Mouse (Mus musculus): ENCODE measurements around the gene Tmem230.
"Not testable (repeated sequence)": the region's sequence is repeated elsewhere in the genome, so short reads cannot be mapped to it uniquely, and the experiment has no call there.

Tmem230 gene

GRCm38 (mm10) chr2:132272694-132273389, 25.2 kb upstream of the Tmem230 start:
- no peak for DNase-seq

DNA sequence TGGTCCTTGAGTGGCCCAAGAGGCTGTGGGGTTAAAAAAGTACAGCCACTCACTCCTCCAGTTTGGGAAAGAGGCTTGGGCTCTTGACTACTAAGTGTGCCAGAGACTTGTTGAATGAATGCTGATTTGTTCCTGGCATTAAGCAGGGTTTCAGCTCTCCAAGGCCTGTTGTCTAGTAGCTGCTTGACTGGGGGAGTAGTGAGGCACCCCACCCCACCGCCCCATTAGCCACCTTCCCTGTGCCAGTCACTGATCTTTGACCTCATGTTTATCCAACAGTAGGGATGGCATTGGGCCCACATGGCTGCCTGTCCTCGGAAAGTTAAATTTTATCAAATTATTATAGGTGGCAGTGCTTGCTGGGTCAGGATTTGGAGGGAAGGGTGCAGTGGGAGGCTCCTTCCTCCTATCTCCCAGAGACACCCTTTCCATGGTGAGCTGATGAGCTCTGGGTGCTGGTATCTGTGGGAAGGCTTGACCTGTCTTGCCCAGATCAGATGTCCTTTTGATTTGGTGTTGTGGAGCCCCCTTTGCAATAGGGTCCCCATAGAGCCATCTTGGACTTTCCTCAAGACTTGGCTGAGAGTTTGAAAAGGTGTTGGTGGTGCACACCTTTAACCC, 22.8 kb upstream of the Tmem230 start:
- DNase-seq: peak; percentile 81

DNA sequence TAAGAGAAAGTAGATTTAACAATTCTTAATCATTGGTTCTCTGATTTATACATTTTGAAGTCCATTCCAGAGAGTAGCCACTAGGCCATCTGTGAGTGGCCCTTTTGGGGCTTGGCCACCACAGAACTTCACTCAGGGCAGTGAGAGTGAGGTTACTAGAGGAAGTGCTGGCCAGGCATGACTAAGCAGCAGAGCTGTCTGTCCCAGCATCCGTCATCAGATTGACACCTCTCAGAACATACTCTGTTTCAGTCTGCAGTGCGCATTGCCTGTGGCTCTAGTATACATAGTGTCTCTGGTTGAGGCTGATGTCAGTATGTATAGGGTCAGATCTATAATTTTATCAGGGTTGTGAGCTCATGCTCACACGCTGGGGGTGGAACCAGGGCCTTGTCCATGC, 21.6 kb upstream of the Tmem230 start:
- no peak for DNase-seq

GRCm38 (mm10) chr2:132266086-132266485, 18.5 kb upstream of the Tmem230 start:
- no peak for DNase-seq

- DNase-seq: no peak
Measured at GRCm38 (mm10) chr2:132265196-132265595, 17.6 kb upstream of the Tmem230 start.

GRCm38 (mm10) chr2:132264266-132264710, 16.7 kb upstream of the Tmem230 start:
- no peak for DNase-seq

GRCm38 (mm10) chr2:132263421-132264265, 16.0 kb upstream of the Tmem230 start:
- peak; percentile 26 for DNase-seq

GRCm38 (mm10) chr2:132262879-132263398, 15.3 kb upstream of the Tmem230 start, which contains the start of gene Cds2:
Cds2 (plus strand) TSS chr2:132263148.
- peak; percentile 99 for DNase-seq

DNA sequence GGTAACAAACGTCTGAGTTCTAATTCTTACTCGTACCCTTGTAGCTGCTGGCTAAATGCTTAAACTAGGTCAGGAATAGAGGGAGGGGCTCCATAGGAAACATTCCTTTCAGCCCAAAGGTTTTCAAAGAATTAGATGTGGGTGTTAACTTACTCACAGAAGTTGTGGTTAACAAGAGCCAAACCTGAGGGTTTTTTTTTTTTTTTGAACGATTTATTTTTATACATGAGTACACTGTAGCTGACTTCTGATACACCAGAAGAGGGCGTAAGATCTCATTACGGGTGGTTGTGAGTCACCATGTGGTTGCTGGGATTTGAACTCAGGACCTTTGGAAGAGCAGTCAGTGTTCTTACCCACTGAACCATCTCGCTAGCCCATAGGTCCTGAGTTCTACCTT, 14.6 kb upstream of the Tmem230 start:
- DNase-seq: no peak

DNA sequence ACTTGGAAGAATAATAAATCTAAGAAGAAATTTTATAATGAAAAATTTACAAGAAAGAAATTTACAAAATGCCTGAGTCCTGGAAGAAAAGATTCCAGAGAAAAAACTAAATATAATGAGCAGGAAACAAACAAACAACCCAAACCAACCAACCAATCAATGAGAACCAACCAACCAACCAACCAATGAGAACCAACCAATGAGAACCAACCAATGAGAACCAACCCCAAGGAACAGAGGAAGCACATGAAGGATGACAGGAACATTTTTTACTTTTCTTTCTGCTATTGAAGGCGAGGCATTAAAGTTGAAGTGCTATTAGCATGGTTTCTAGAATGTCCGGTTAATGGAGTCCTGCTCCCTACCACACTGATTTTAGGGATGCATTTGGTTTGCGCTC, 13.0 kb upstream of the Tmem230 start:
- no peak for DNase-seq

- DNase-seq: no peak
Measured at GRCm38 (mm10) chr2:132257350-132258068, 9.9 kb upstream of the Tmem230 start.

GRCm38 (mm10) chr2:132253603-132254002, 6.0 kb upstream of the Tmem230 start:
- DNase-seq: no peak

- peak; percentile 98 for DNase-seq
Measured at GRCm38 (mm10) chr2:132252542-132253528, 5.2 kb upstream of the Tmem230 start, which contains the start of gene Pcna. Pcna (minus strand) TSS chr2:132253314.

DNA sequence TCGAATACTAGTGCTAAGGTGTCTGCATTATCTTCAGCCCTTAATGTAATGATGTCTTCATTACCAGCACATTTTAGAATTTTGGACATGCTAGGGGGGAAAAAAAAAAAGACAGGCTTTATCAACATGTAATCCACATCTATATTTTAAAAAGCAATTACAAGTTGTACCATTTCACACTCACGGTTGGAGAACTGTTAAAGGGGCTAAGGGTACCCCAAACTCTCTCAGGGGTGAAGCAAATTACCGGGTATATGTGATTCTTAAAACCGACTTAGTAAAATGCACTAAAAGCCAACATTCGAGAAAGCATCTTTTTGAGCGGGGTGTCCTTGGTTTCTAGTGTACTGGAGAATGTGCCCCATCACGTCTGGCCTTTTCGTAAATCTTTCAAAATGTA, 4.3 kb upstream of the Tmem230 start:
- no peak for DNase-seq

DNA sequence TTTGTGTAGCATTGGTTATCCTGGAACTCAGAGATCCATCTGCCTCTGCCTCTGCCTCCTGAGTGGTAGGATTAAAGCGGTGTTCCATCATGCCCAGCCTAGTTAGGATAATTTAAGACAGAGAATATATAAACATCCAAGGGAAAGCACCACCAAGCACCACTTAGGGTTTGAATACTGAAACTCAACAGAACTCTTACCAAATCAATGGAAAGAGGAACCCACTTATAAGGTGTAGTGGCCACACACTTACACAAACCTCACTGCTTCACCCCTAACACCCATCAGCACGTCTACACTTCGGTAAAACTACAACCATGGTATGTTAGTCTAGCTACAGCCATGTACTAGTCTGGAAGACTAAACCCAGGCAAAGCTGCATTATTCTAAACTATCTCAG, 4.2 kb downstream of the Tmem230 start:
- DNase-seq: no peak

DNA sequence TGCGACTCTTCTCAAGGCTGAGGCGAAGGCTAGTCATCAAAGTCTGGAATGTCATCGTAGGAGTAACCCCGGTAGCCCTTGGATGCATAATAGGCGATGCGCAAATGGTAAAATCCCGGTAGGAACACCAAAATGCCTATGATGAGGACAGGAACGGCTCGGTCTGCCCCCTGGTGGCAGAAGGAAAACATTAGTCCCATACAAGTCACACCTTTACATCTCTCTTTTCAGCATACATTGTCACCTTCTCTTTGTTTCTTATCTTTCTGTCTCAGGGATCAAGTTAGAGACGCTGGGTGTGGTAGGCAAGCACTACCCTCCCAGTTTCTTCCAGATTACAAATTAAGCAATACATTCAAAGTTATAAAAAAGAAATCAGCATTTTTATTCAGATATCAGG, 7.2 kb downstream of the Tmem230 start:
- not testable (repeated sequence) for DNase-seq

DNA sequence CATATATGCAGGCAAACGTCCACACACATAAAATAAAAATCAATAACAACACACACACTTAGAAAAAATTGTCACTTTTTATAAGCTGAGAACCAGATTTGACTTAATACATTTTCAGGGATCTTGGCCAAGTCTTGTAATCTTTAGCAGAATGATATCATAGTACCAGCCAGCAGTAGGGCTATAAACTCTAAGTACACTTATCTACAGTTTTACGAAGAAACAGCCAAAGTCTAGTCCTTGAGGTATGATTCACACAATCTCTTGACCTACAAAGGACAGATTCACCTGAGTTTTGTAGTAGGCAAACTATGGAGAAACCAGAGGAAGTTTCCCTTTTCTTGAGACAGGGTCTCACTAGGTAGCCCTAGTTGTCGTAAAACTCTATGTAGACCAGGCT, 8.2 kb downstream of the Tmem230 start:
- not testable (repeated sequence) for DNase-seq

DNA sequence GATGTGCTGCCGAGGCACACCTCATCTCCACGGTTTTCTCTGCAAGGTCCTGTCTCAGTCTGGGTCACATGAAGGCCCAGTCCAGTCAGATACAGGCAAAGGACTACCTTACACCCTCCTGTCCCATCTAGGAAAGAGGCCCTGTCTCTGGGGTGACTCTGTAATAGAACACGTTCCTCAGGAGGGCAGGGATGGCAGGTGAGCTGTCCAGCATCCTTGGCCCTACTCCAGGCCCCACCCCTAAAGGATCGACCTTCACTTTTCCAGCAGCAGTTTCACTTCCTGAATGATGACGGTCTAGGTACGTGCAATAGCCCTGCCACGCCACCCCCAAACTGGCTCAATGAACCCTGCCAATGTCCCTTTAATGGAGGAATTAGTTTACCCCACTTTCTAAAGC, 11.6 kb downstream of the Tmem230 start:
- DNase-seq: no peak

DNA sequence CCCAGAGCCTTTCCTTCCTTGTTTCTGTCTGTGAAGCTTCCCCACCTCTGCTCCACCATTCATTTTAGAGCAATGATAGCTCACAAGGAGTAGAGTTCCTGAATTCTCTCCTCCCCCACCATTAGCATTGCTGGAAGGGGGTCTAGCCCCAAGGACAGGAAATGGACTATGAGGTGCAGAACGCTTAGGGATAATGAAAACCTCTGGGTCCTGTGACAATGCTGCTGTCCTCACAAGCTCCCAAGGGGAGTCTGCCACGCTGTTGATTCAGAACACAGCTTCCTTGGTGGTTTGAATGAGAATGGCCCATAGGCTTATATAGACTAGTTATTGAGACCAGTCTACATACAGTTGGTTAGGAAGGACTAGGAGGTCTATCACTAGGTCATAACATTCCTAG, 12.3 kb downstream of the Tmem230 start:
- DNase-seq: no peak

GRCm38 (mm10) chr2:132233985-132234765, 13.4 kb downstream of the Tmem230 start:
- peak; percentile 24 for DNase-seq
